Mouse (Mus musculus) G1E (cell line): Measurements from ENCODE around the gene Nprl2.

Experiments
- CTCF ChIP-seq: IDR thresholded peaks from 2 replicates; pipeline ENCODE4 v1.5.1; 2012; ENCODE audit warnings: low read depth, low read length, inconsistent platforms, mixed read lengths
- GATA1 ChIP-seq: IDR thresholded peaks from 2 replicates; pipeline ENCODE4 v1.6.1; 2012; ENCODE audit warnings: borderline replicate concordance, low read length, inconsistent platforms, mixed read lengths
- GATA2 ChIP-seq: IDR thresholded peaks from 2 replicates; pipeline ENCODE4 v1.6.1; 2012; ENCODE audit warnings: low read depth, low read length, inconsistent platforms, borderline replicate concordance
- POLR2AphosphoS5 ChIP-seq: IDR thresholded peaks from 2 replicates; pipeline ENCODE4 v1.6.1; 2012; ENCODE audit warnings: low read depth, low read length, inconsistent platforms; ENCODE audit not compliant: insufficient replicate concordance
- TAL1 ChIP-seq: conservative IDR thresholded peaks from 2 replicates; pipeline ENCODE4 v1.6.1; 2012; ENCODE audit warnings: low read depth, low read length, inconsistent platforms, mixed read lengths

GRCm38 (mm10) chr9:107578587-107578986, 36.6 kb downstream of the Nprl2 start, which contains the start of gene Naa80:
- TF ChIP-seq GATA1 (no peak), CTCF (no peak), TAL1 (no peak), POLR2AphosphoS5 (no peak), GATA2 (no peak)
